Mouse (Mus musculus) stomach, postnatal 0 days (tissue): ENCODE data around the gene 3425401B19Rik. TPM values are rescaled to one million over a fixed set of nuclear protein-coding genes. Genes with fewer than 3 reads are reported as not detected.

ENCODE experiments used
- ATAC-seq: fragments of 200-750 bp; cut with Nextera tagmentation; 2 replicates; pipeline ENCODE4 v1.8.0; 2017; ENCODE audit not compliant: low FRiP score, low TSS enrichment
- DNase-seq: peaks from one replicate; pipeline ENCODE4 v3.0.0-alpha.2; 2016; ENCODE audit warnings: low spot score
- H3K27ac ChIP-seq: fragments of 300-500 bp; sonication (generic); replicated peaks from 2 replicates; pipeline ENCODE4 v1.5.1; 2014; ENCODE audit warnings: mild to moderate bottlenecking, control low read depth
- H3K27me3 ChIP-seq: fragments of 300-500 bp; sonication (generic); 2 replicates; pipeline ENCODE4 v1.6.1; 2014; ENCODE audit warnings: low read length; ENCODE audit not compliant: control insufficient read depth, insufficient read depth
- H3K36me3 ChIP-seq: fragments of 300-500 bp; sonication (generic); 2 replicates; pipeline ENCODE4 v1.6.1; 2014; ENCODE audit warnings: low read length, mixed read lengths; ENCODE audit not compliant: control insufficient read depth, insufficient read depth
- H3K4me1 ChIP-seq: fragments of 300-500 bp; sonication (generic); replicated peaks from 2 replicates; pipeline ENCODE4 v1.6.1; 2014; ENCODE audit warnings: antibody characterized with exemption; ENCODE audit not compliant: control insufficient read depth, insufficient read depth
- H3K4me2 ChIP-seq: fragments of 300-500 bp; sonication (generic); replicated peaks from 2 replicates; pipeline ENCODE4 v1.6.1; 2014; ENCODE audit warnings: low read depth, mild to moderate bottlenecking, control low read depth, moderate library complexity
- H3K4me3 ChIP-seq: fragments of 300-500 bp; sonication (generic); 2 replicates; pipeline ENCODE4 v1.5.1; 2014; ENCODE audit warnings: low read depth, low read length, control low read depth
- H3K9ac ChIP-seq: fragments of 300-500 bp; sonication (generic); 2 replicates; pipeline ENCODE4 v1.6.1; 2014; ENCODE audit warnings: mild to moderate bottlenecking, low read length, control low read depth, mixed read lengths
- H3K9me3 ChIP-seq: fragments of 300-500 bp; sonication (generic); 2 replicates; pipeline ENCODE4 v1.6.1; 2016; ENCODE audit warnings: low read length; ENCODE audit not compliant: control insufficient read depth
- CTCF ChIP-seq: IDR thresholded peaks from 2 replicates; pipeline ENCODE4 v1.5.1; 2016; ENCODE audit warnings: antibody characterized with exemption, low read depth, mild to moderate bottlenecking, moderate library complexity
- EP300 ChIP-seq: optimal IDR thresholded peaks from 2 replicates; pipeline ENCODE3; 2016; ENCODE audit warnings: antibody characterized with exemption
- WGBS: fragments of 180-500 bp; shearing (Covaris S2); extraction: QIAGEN DNeasy Blood & Tissue Kit; methylation state at CpG from one replicate; pipeline ENCODE4 v1.1.7; 2014; 5-methylcytosine and 5-hydroxymethylcytosine counted together
- polyA plus RNA-seq: library from polyadenylated mRNA; unstranded; fragments of >200 nt; fragmentation: Nextera tagmentation; extraction: Ambion mirVana; gene quantifications from 2 replicates; pipeline ENCODE4 v1.2.1, GENCODE M21; 2015

The 3425401B19Rik gene
- polyA plus RNA-seq, result 0.02 TPM in 1 of 2 replicates, not detected in the other

DNA sequence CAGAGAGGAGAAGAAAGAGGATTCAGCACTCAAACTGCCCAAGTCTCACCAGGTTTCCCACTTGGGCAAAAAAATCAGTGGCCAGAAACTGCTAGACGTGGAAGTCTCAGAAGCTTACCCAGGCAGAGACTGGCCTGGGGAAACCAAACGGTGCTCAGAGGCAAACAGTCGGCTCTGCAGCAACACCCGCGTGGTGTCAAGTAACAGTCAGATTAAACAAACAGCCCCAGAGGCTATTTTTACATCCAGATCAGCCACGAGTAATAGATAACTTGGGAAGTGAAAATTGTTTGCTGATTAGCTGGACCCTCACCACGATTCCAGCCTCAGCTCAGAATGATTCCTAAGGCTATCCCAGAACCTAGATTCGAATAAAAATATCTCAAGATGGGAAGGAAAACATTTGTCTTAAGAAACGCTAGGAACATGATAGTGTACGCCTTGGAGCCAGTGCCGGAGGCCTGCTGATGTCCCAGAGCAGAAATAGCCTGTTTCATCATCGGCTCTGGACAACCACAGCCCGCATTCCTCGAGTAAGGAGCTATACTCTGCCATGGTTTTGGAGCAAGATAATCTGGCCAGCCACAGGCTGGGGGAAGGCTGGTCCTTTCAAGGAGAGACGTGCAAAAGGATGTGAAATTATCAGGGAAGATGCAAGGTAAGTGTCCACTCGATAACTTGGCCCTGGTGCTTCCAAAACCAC lies at the start of gene 3425401B19Rik:
Gene 3425401B19Rik (minus strand): TSS at position 170 of the 703 bp plus-strand sequence.
- no peak for ATAC-seq

DNA sequence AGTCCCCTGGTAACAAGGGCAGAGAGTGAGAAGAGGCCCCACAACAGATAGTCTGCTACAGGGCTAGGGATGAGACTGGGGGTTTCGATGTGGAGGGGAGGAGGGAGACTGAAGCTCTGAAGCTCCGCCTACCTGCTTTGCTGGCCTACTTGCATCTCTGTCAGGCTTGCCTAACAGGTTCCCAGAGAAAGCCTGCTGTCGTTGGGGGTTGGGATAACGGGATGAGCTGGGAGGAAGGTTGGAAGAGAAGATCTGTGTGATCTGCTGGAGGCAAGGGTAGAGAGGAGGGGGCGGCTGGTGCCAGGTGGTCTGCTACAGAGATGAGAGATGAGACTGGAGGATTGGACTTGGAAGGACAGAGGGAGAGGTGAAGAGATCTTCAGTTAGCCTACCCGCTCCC lies 47.9 kb upstream of the 3425401B19Rik start:
- no peak for DNase-seq

More for the DNA sequence above, at the start of gene 3425401B19Rik:
- Histone ChIP-seq H3K27ac (no peak within 1 kb of the TSS; the same call in 1 of the 2 replicates), H3K9me3 (no peaks in the 10 kb centered on the region), H3K4me1 (0 out of 2 replicates have a peak, but pooled peaks cover 3% of the 10 kb centered on the region), H3K27me3 (no peaks in the 10 kb centered on the region), H3K4me3 (no peak within 1 kb of the TSS), H3K9ac (no peak within 1 kb of the TSS), H3K36me3 (no peaks in the 10 kb centered on the region), H3K4me2 (no peak within 1 kb of the TSS)
- DNase-seq, result no peak
- TF ChIP-seq EP300, result no peak
- TF ChIP-seq CTCF, result no peak
- WGBS, result 32% methylated on average over 16 of the region's 16 CpGs

DNA sequence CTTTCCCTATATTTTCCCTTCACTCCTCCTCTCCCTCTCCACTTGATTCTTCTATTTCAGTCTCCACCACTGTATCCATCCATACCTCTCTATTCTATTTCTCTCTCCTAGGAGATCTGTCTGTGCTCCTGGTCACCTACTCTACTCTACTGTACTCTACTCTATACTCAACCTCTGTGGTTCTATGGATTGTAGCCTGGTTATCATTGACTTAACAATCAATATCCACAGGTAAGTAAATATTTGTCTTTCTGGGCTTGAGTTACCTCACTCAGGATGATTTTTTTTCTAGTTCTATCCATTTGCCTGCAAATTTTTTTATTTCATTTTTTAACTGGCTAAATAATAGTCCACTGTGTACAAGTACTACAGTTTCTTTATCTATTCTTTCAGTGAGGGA lies 41.8 kb upstream of the 3425401B19Rik start:
- Histone ChIP-seq H3K4me1 (no peaks in the 10 kb centered on the region), H3K9me3 (no peaks in the 10 kb centered on the region), H3K27me3 (no peaks in the 10 kb centered on the region), H3K4me3 (no peak overlapping the region), H3K27ac (no peak overlapping the region), H3K4me2 (no peak overlapping the region), H3K9ac (no peak overlapping the region), H3K36me3 (no peaks in the 10 kb centered on the region)
- ATAC-seq (no peak), DNase-seq (no peak)
- TF ChIP-seq EP300 (no peak), CTCF (no peak)

More for the DNA sequence above, 47.9 kb upstream of the 3425401B19Rik start:
- WGBS, result 35% methylated on average over 6 of the region's 6 CpGs
- no peak for TF ChIP-seq CTCF
- TF ChIP-seq EP300, result no peak
- H3K9ac ChIP-seq, result no peak overlapping the region
- no peak overlapping the region for H3K4me3 ChIP-seq
- H3K4me1 ChIP-seq, result no peaks in the 10 kb centered on the region
- no peaks in the 10 kb centered on the region for H3K36me3 ChIP-seq
- H3K4me2 ChIP-seq, result no peak overlapping the region
- no peak overlapping the region for H3K27ac ChIP-seq
- ATAC-seq, result no peak
- no peaks in the 10 kb centered on the region for H3K27me3 ChIP-seq
- no peaks in the 10 kb centered on the region for H3K9me3 ChIP-seq

DNA sequence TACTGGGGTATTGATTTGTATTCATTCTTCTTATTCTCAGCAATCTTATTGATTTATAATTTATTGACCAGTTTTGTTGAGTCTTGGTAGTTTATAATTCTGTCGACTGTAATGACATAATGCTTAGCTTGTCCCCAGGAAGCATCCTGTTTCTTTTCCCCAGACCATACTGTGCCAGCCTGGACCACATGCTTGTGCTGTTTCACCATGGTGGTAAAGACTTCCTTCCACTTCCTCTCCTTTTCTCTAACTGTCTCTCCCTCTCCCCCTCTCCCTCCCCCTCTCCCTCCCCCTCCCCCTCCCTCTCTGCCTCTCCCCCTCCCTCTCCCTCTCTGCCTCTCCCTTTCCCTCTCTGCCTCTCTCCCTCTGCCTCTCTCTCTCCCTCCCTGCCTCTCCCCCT lies 36.4 kb upstream of the 3425401B19Rik start:
- H3K27ac ChIP-seq, result no peak overlapping the region
- TF ChIP-seq EP300, result no peak
- no peak for TF ChIP-seq CTCF
- H3K4me2 ChIP-seq, result no peak overlapping the region
- H3K9ac ChIP-seq, result no peak overlapping the region
- H3K4me3 ChIP-seq, result no peak overlapping the region
- no peaks in the 10 kb centered on the region for H3K9me3 ChIP-seq
- DNase-seq, result no peak
- no peak for ATAC-seq
- H3K36me3 ChIP-seq, result no peaks in the 10 kb centered on the region
- H3K27me3 ChIP-seq, result no peaks in the 10 kb centered on the region
- 40% methylated on average over 1 of the region's 1 CpGs for WGBS
- H3K4me1 ChIP-seq, result no peaks in the 10 kb centered on the region

DNA sequence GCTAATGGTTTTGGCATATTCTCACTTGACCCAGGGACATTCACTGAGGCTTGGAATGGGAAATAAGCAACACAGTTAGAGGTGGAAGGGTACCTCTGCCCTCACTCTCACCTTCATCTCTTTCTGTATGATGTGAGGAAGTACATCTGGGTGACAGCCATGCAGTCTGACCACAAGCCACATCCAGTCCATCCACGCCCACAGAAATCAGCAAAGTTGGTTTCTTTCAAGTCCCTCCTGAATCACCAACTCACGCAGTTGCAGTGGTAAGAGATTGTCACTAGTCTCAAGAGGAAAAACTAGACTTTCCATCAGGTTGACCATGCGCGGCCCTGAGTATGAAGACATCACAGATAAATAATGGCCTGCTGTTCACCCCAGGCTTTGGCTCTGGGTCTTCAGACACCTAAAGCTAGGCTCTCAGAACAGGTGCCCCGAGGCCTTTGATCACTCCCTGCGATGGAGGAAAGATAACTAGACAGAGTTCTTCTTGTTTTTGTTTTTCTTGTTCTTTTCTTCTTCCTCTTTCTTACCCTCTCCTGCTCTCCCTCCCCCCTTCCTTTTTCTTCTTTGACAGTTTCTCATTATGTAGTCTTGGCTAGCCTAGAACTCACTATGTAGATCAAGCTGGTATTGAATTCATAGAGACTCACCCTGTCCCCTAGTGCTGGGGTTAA lies 31.8 kb upstream of the 3425401B19Rik start:
- Histone ChIP-seq H3K4me3 (no peak overlapping the region), H3K36me3 (no peaks in the 10 kb centered on the region), H3K4me1 (no peaks in the 10 kb centered on the region), H3K27ac (no peak overlapping the region), H3K4me2 (no peak overlapping the region), H3K9ac (no peak overlapping the region), H3K9me3 (no peaks in the 10 kb centered on the region), H3K27me3 (no peaks in the 10 kb centered on the region)
- WGBS, result 90% methylated on average over 6 of the region's 6 CpGs
- ATAC-seq (no peak), DNase-seq (no peak)
- TF ChIP-seq EP300 (no peak), CTCF (no peak)

DNA sequence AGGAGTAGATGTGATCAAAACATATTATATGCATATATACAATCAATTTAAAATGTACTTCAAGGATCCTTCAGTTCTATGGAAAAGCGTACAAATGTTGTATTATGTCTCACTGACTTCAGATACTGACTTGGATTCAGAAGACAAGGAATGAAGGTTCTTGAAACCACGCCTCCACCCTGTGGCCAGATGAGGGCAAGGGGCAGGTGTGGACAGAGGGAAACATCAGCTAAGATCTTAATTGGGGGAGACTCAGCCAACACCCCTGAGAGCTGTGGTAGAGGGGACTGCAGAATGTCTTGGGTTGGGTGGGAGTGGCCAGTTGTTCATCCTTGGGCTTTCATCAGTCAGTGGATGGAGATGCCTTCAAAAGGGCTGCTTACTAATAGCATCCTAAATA lies 30.4 kb upstream of the 3425401B19Rik start:
- no peaks in the 10 kb centered on the region for H3K9me3 ChIP-seq
- H3K27me3 ChIP-seq, result no peaks in the 10 kb centered on the region
- TF ChIP-seq CTCF (no peak), EP300 (no peak)
- no peak for ATAC-seq
- WGBS, result 84% methylated on average over 2 of the region's 2 CpGs
- no peak overlapping the region for H3K4me3 ChIP-seq
- no peak overlapping the region for H3K4me2 ChIP-seq
- H3K27ac ChIP-seq, result no peak overlapping the region
- no peaks in the 10 kb centered on the region for H3K36me3 ChIP-seq
- H3K4me1 ChIP-seq, result no peaks in the 10 kb centered on the region
- H3K9ac ChIP-seq, result no peak overlapping the region
- no peak for DNase-seq
